In genomic region chr5:142821974-142822285, GRCm38 (mm10) we compare ENCODE assay signal across 8 mouse cellular contexts. TPM values are rescaled to one million over a fixed set of nuclear protein-coding genes. Genes with fewer than 3 reads are reported as not detected.
DNase-seq lines count a peak whose midpoint lies in the region; ATAC-seq and TF ChIP-seq lines count a peak whose summit lies in the region.

No protein-coding gene starts in this region.

- H3K36me3 ChIP-seq in kidney, embryonic 14.5 days (ENCODE audit: control insufficient read depth, insufficient read depth, low read length), result no peaks in the 10 kb centered on the region
- no peaks in the 10 kb centered on the region for H3K36me3 ChIP-seq in hindbrain, embryonic 10.5 days
- no peaks in the 10 kb centered on the region for H3K36me3 ChIP-seq in midbrain, embryonic 10.5 days

- H3K9ac ChIP-seq in kidney, embryonic 14.5 days (ENCODE audit: low read depth, low read length), result peak overlapping the region; percentile 87

- H3K9me3 ChIP-seq in kidney, embryonic 14.5 days (ENCODE audit: control insufficient read depth, low read length), result no peaks in the 10 kb centered on the region
- H3K9me3 ChIP-seq in hindbrain, embryonic 10.5 days, result no peaks in the 10 kb centered on the region
- H3K9me3 ChIP-seq in midbrain, embryonic 10.5 days (replicated peaks), result no peaks in the 10 kb centered on the region

- DNase-seq in kidney, postnatal 10 days, result no peak
- DNase-seq in hindbrain, embryonic 10.5 days (ENCODE audit: low spot score), result no peak
- no peak for DNase-seq in midbrain, embryonic 10.5 days (ENCODE audit: low spot score)
- no peak for DNase-seq in left cerebral cortex, postnatal 14 days (ENCODE audit: low spot score in 2 of 2)

- WGBS in kidney, embryonic 14.5 days, result under 1% methylated on average over 9 of the region's 9 CpGs
- 0% methylated on average over 9 of the region's 9 CpGs for WGBS in bone marrow, adult 2 months
- 0% methylated on average over 9 of the region's 9 CpGs for WGBS in hindbrain, embryonic 10.5 days
- WGBS in midbrain, embryonic 10.5 days, result under 1% methylated on average over 9 of the region's 9 CpGs

- H3K27ac ChIP-seq in kidney, embryonic 14.5 days (ENCODE audit: low read depth, low read length), result peak overlapping the region; percentile 100
- peak overlapping the region; percentile 85 for H3K27ac ChIP-seq in bone marrow, adult 2 months (ENCODE audit: control insufficient read depth, insufficient read depth, low read depth, low read length, poor library complexity)
- peak overlapping the region; percentile 100 for H3K27ac ChIP-seq in hindbrain, embryonic 10.5 days
- peak overlapping the region; percentile 100 for H3K27ac ChIP-seq in midbrain, embryonic 10.5 days (replicated peaks)

- no peak for TF ChIP-seq CTCF in bone marrow, adult 2 months (IDR thresholded peaks at IDR 0.05; ENCODE audit: control insufficient read depth, insufficient read depth, low read length)

- intact Hi-C loops in left cerebral cortex, postnatal 14 days (cut with DNase I), result loop anchor here (5.0 kb wide), 1 partner anchor 55 kb away; no protein-coding TSS in a partner anchor

- peaks cover 25% of the 10 kb centered on the region for H3K4me1 ChIP-seq in kidney, embryonic 14.5 days (ENCODE audit: control insufficient read depth, insufficient read depth, low read length)
- H3K4me1 ChIP-seq in bone marrow, adult 2 months (ENCODE audit: control insufficient read depth, insufficient read depth, low read length), result no peaks in the 10 kb centered on the region
- H3K4me1 ChIP-seq in hindbrain, embryonic 10.5 days (replicated peaks), result peaks cover 49% of the 10 kb centered on the region
- peaks cover 61% of the 10 kb centered on the region for H3K4me1 ChIP-seq in midbrain, embryonic 10.5 days

- no peak for TF ChIP-seq POLR2A in bone marrow, adult 2 months (IDR thresholded peaks at IDR 0.05; ENCODE audit: borderline replicate concordance, control insufficient read depth, low read depth, low read length)

- H3K27me3 ChIP-seq in kidney, embryonic 14.5 days (ENCODE audit: control insufficient read depth, insufficient read depth, low read length), result no peaks in the 10 kb centered on the region
- H3K27me3 ChIP-seq in hindbrain, embryonic 10.5 days (ENCODE audit: insufficient read depth, poor library complexity, severe bottlenecking), result peaks cover 3% of the 10 kb centered on the region; the same call in 1 of the 2 replicates
- peaks cover 11% of the 10 kb centered on the region; the same call in 1 of the 2 replicates for H3K27me3 ChIP-seq in midbrain, embryonic 10.5 days (ENCODE audit: low read depth, poor library complexity, severe bottlenecking)

- H3K4me3 ChIP-seq in kidney, embryonic 14.5 days (ENCODE audit: low read length), result peak overlapping the region; percentile 96
- peak overlapping the region; percentile 80 for H3K4me3 ChIP-seq in bone marrow, adult 2 months (replicated peaks; ENCODE audit: control insufficient read depth, low read depth, low read length)
- H3K4me3 ChIP-seq in hindbrain, embryonic 10.5 days, result peak overlapping the region; percentile 99
- peak overlapping the region; percentile 99 for H3K4me3 ChIP-seq in midbrain, embryonic 10.5 days

- ATAC-seq in kidney, embryonic 14.5 days (ENCODE audit: low FRiP score, low TSS enrichment), result no peak
- no peak for ATAC-seq in granulocyte monocyte progenitor cell, adult 5-6 weeks (replicated peaks; ENCODE audit: poor library complexity, severe bottlenecking)
- no peak for ATAC-seq in megakaryocyte progenitor cell, adult 5-6 weeks (replicated peaks; ENCODE audit: poor library complexity)

- peak overlapping the region; percentile 64 for H3K4me2 ChIP-seq in kidney, embryonic 14.5 days (replicated peaks; ENCODE audit: low read depth, low read length)

RNA-seq across cellular contexts. Expression of gene Tnrc18, which starts 4.5 kb away (rescaled TPM):
- polyA plus RNA-seq in kidney, embryonic 14.5 days (2014; fragmentation: Nextera tagmentation; extraction: Ambion mirVana), result 32.7 and 41.1 TPM in 2 replicates
- 24.3 and 57.5 TPM in 2 replicates for polyA plus RNA-seq in bone marrow, adult 2 months (2011; ENCODE audit: insufficient read depth, insufficient read length, low replicate concordance, missing spikeins)
- polyA plus RNA-seq in hindbrain, embryonic 10.5 days (2016; fragmentation: Nextera tagmentation; extraction: Ambion mirVana), result 25.2 and 39.3 TPM in 2 replicates
- polyA plus RNA-seq in midbrain, embryonic 10.5 days (2016; fragmentation: Nextera tagmentation; extraction: Ambion mirVana), result 18.7 and 23.2 TPM in 2 replicates
- 50.4 and 50.6 TPM in 2 replicates for total RNA-seq in granulocyte monocyte progenitor cell, adult 5-6 weeks (2014; fragmentation: Nextera tagmentation)
- total RNA-seq in granulocyte monocyte progenitor cell, adult 5-6 weeks (2017), result 9.0 and 13.8 TPM in 2 replicates
- 27.3 and 30.2 TPM in 2 replicates for total RNA-seq in megakaryocyte progenitor cell, adult 5-6 weeks (2015)
- 10.9 and 14.5 TPM in 2 replicates for total RNA-seq in megakaryocyte progenitor cell, adult 5-6 weeks (2017)
- 100 to 1,000 TPM; 136 to 162 TPM for total RNA-seq in left cerebral cortex, postnatal 14 days (2021)
